Mouse (Mus musculus) brain, embryonic 14.5 days (tissue): ENCODE measurements around the gene Nme3.

ENCODE experiments used
- CTCF ChIP-seq: fragments of 200-500 bp; IDR thresholded peaks from 2 replicates; pipeline ENCODE4 v1.5.1; 2012; ENCODE audit warnings: inconsistent platforms, mild to moderate bottlenecking, moderate library complexity, borderline replicate concordance; ENCODE audit not compliant: insufficient read depth, insufficient read length; ENCODE audit errors: extremely low read depth
- POLR2A ChIP-seq: fragments of 200-500 bp; IDR thresholded peaks from 2 replicates; pipeline ENCODE4 v1.6.1; 2012; ENCODE audit warnings: mild to moderate bottlenecking, inconsistent platforms, borderline replicate concordance; ENCODE audit not compliant: poor library complexity, insufficient read depth, insufficient read length, severe bottlenecking; ENCODE audit errors: extremely low read depth

DNA sequence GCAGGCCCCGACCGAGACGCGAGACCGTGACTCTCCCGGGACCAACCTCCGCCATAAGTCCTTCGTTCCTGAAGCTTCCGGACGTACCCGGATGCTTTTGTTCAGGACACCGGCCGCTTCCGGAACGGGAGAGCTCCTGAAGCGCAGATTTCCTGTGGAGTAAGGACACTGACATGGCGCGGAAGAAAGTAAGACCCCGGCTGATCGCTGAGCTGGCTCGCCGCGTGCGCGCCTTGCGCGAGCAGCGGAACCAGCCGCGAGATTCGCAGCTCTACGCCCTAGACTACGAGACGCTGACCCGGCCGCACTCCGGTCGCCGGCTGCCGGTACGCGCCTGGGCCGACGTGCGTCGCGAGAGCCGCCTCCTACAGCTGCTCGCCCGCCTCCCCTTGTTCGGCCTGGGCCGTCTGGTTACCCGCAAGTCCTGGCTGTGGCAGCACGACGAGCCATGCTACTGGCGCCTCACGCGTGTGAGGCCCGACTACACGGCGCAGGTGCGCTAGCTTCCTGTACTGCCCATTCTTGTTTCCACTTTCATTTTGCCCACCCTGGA, 1.2 kb upstream of the Nme3 start, which contains the start of the genes Eme2 and Mrps34:
- TF ChIP-seq POLR2A (peak; percentile 26; the same call in 1 of the 2 replicates), CTCF (no peak)
